Mouse (Mus musculus): Measurements from ENCODE around the gene Sbk1. TPM values are rescaled to one million over a fixed set of nuclear protein-coding genes. Genes with fewer than 3 reads are reported as not detected.
"Not testable (repeated sequence)": the region's sequence is repeated elsewhere in the genome, so short reads cannot be mapped to it uniquely, and the experiment has no call there.

Gene Sbk1
- total RNA-seq, 2 experiments from 2014 or later = 22.2 to 25.0 TPM

GRCm38 (mm10) chr7:126287493-126288103, 15.2 kb downstream of the Sbk1 start:
- DNase-seq = no peak

- no peak for DNase-seq
Observed at GRCm38 (mm10) chr7:126288104-126288497, 15.7 kb downstream of the Sbk1 start.

- DNase-seq = no peak
Observed at GRCm38 (mm10) chr7:126288571-126289091, 16.2 kb downstream of the Sbk1 start.

- DNase-seq = no peak
Observed at GRCm38 (mm10) chr7:126289371-126289770, 17.0 kb downstream of the Sbk1 start.

DNA sequence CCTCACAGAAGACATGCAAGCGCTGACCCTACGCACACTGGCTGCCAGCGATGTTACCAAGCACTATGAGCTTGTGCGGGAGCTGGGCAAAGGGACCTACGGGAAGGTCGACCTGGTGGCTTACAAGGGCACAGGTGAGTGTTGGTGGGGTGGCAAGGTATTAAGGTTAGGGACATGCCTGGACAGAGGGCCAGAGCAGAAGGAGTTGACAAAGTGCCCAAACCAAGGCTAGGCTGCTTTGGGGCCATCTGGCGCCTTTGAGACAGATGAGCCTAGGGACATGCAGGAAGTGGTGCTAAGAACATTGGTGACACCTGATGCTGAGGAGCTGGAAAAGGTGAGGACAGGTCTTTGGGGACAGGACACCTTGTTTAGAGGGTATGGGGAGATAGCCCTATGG, 17.5 kb downstream of the Sbk1 start:
- DNase-seq = no peak

- no peak for DNase-seq
Observed at GRCm38 (mm10) chr7:126291681-126292545, 19.5 kb downstream of the Sbk1 start.

DNA sequence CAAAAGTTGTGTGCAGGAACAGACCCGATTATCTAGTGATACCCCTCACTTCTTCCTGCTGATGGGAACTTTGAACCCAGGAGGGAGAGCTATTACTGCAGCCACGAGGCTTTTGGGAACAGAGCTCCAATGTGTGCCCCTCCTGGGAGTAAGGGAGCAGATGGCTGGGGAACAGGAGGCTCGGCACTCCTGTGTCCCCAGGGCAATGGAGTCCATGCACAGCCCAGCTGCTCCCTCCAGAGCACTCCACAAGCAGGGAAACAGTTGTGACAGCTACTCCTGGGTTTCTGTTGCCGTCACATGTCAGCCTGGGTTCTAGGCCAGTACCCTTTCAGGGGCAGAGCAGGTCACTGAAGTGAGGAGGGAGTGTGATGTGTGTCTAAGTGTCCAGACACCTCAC, 20.7 kb downstream of the Sbk1 start:
- no peak for DNase-seq

DNA sequence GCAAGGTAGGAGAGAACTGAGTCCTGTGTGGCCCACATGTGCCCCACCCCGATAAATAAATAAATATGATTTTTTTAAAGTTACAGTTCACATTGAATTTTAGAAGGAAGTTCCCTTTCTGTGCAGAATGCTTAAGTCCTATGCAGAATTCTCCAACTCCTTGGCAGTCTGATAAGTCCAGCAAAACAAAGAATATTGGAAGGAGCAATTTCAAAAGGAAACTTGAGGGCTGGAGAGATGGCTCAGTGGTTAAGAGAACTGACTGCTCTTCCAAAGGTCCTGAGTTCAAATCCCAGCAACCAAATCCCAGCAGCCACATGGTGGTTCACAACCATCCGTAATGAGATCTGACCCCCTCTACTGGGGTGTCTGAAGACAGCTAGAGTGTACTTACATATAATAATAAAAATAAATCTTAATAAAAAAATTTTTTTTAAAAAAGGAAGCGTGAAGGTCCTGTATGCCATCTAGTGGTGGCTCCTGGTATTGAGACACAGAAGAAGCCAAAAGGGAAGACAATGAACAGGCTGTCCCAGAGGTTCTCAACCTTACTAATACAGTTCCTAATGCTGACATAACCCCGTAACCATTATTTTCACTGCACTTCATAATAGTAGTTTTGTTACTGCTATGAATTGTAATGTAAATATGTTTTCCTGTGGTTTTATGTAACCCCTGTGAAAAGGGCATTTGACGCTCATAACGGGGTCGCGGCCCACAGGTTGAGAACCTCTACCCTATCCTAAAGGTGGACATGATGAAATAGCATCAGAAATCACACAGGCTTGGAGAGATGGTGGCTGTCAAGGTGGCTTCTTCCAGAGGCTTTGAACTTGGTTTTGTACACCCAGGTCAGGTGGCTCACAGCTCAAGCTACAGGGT, 25.4 kb downstream of the Sbk1 start:
- no peak for DNase-seq

GRCm38 (mm10) chr7:126298856-126299255, 26.4 kb downstream of the Sbk1 start:
- no peak for DNase-seq

DNA sequence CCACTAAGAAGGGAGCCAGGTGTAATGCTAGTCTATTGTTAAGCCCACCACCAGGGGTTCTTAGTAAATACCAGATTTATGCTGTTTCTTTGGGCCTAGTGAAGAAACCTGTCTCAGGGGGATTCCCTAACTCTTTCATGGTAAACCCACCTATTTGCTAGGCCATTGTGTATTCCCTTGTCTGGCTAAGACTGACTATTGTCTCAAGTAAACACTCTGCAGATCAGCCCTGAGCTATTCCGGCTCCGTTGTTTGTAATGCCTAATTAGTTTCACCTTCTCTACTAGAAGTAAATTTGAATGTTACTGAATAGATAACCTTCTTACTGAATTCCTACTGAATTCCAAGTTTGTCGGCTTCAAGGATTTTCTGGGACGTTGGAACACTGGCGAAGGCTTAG, 29.4 kb downstream of the Sbk1 start:
- not testable (repeated sequence) for DNase-seq

GRCm38 (mm10) chr7:126311822-126312221, 39.4 kb downstream of the Sbk1 start:
- DNase-seq = no peak

DNA sequence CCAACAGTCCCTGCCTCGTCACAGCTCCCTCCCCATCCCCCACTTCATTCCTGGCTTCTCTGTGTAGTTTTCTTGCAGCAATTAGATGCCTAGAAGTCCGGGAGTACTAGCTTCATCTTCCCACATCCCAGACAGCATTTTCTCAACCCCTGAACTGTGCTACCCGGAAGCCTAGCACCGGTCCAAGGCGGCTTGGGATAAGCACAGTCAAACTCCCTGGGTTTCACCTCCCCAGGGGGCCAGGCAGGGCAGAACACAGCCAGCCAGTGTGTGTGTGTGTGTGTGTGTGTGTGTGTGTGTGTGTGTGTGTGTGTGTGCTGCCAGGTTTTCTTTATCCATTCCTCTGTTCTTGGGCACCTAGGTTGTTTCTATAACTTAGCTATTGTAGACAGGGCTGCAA, 40.9 kb downstream of the Sbk1 start:
- no peak for DNase-seq

GRCm38 (mm10) chr7:126314273-126314672, 41.9 kb downstream of the Sbk1 start:
- no peak for DNase-seq

DNA sequence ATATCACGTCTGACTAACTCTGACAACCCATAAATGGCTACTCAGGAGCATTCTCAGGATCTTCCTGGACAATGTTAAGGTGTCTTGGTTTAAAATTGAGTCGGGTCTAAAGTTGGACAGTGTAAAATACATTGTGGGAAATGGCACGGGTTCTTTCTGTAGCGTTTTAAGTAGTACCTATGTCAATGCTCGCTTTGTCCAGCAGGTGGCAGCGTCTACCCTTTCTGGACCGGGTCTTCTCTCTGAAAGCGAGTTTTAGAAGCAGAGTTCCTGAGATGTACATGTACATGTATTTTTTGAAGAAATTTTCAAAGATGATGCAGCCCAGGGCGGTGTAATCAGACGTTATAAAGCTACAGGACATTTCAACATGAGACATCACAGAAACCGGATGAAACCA, 51.3 kb downstream of the Sbk1 start:
- peak; percentile 21 for DNase-seq

DNA sequence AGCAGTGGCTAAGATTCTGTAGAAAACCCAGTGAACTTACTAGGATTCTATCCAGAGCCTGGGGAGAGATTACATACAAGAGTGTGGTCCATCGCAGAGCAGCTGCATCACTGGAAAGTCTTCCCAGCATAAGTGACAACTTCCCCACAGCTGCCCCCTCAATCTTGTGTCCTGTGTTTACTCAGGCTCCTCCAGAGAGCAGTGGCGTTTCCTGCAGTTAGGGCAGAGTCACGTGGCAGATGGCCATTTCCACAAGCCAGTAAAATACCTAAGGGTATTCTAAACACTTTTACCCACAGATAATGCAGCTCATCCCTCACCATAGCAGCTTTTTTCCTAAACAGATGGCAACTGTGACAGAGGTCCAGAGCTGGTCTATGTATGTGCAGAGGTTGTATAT, 52.4 kb downstream of the Sbk1 start:
- no peak for DNase-seq

DNA sequence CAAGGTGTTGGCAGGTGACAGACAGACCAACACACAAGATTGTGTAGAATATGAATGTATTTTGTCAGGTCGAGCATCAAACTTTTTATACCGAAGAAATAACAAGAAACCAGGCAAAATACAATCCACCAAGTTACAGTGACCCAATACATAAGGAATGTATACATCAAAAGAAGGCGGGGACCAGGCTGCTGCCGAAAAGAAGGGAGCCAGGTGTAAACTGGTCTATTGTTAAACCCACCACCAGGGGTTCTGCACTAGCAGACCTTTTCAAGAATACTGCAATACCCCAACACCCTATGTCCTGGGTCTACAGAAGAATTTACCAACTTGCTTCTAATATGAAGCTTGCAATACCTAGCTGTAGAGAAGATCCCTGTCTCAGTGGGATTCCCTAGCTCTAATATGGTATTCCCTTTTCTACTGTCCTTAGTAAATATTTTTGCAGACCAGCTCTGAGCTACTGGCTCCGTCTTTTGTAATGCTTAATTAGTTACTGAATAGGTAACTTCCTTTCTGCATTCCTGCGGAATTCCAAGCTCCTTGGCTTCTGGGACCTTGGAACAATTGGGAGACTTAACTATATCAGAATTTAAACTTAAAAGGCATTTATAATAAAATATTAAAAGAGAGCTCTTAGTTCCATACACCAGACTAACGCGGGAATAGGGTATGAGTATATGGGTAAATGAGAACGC, 53.3 kb downstream of the Sbk1 start:
- DNase-seq = not testable (repeated sequence)

GRCm38 (mm10) chr7:126328848-126329247, 56.4 kb downstream of the Sbk1 start:
- DNase-seq = not testable (repeated sequence)

- DNase-seq = no peak
Observed at GRCm38 (mm10) chr7:126329907-126330645, 57.7 kb downstream of the Sbk1 start.

GRCm38 (mm10) chr7:126330693-126331092, 58.3 kb downstream of the Sbk1 start:
- DNase-seq = no peak

DNA sequence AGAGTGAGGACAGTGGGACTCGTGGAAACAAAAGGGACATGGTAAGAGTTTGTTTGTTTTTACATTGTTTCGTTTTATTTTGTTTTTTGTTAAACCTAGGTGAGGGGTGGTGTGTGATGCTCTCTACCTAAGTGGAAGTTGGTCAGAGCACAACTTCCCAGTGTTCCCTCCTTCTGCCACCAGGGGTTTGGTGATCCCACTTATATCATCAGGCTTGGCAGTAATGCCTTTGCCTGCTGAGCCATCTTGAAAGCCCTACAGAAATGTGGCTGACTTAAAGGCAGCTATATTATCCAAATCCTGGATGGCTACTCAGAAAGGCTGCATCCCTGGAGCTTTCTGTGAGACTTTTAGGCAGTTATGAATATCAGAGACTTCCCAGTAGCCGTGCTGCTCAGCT, 60.3 kb downstream of the Sbk1 start:
- no peak for DNase-seq

- no peak for DNase-seq
Observed at GRCm38 (mm10) chr7:126335556-126335955, 63.1 kb downstream of the Sbk1 start.
